Mouse (Mus musculus) midbrain, embryonic 14.5 days (tissue): ENCODE data around the gene Gse1. TPM values are rescaled to one million over a fixed set of nuclear protein-coding genes. Genes with fewer than 3 reads are reported as not detected.

Source experiments
- ATAC-seq: fragments of 200-750 bp; cut with Nextera tagmentation; 2 replicates; pipeline ENCODE4 v1.8.0; 2017; ENCODE audit warnings: moderate number of reproducible peaks, moderate library complexity; ENCODE audit not compliant: low FRiP score, low TSS enrichment
- DNase-seq: peaks from one replicate; pipeline ENCODE4 v3.0.0-alpha.2; 2015
- H3K27ac ChIP-seq: fragments of 300-500 bp; sonication (generic); replicated peaks from 2 replicates; pipeline ENCODE4 v1.5.1; 2014; ENCODE audit warnings: mild to moderate bottlenecking, low read depth, low read length, moderate library complexity
- H3K27me3 ChIP-seq: fragments of 300-500 bp; sonication (generic); 2 replicates; pipeline ENCODE4 v1.6.1; 2014; ENCODE audit warnings: low read length, control low read depth, mixed read lengths; ENCODE audit not compliant: control insufficient read depth, insufficient read depth
- H3K36me3 ChIP-seq: fragments of 300-500 bp; sonication (generic); 2 replicates; pipeline ENCODE4 v1.6.1; 2014; ENCODE audit warnings: low read length, control low read depth; ENCODE audit not compliant: control insufficient read depth, insufficient read depth
- H3K4me1 ChIP-seq: fragments of 300-500 bp; sonication (generic); 2 replicates; pipeline ENCODE4 v1.6.1; 2014; ENCODE audit warnings: mild to moderate bottlenecking, antibody characterized with exemption, low read length, control low read depth; ENCODE audit not compliant: control insufficient read depth, insufficient read depth
- H3K4me2 ChIP-seq: fragments of 300-500 bp; sonication (generic); 2 replicates; pipeline ENCODE4 v1.6.1; 2014; ENCODE audit warnings: mild to moderate bottlenecking, low read length, moderate library complexity
- H3K4me3 ChIP-seq: fragments of 300-500 bp; sonication (generic); replicated peaks from 2 replicates; pipeline ENCODE4 v1.5.1; 2014; ENCODE audit warnings: low read depth, low read length
- H3K9ac ChIP-seq: fragments of 300-500 bp; sonication (generic); replicated peaks from 2 replicates; pipeline ENCODE4 v1.6.1; 2014; ENCODE audit warnings: mild to moderate bottlenecking, low read length, moderate library complexity
- H3K9me3 ChIP-seq: fragments of 300-500 bp; sonication (generic); 2 replicates; pipeline ENCODE4 v1.6.1; 2016; ENCODE audit warnings: low read length, control low read depth, mixed read lengths; ENCODE audit not compliant: control insufficient read depth
- WGBS: fragments of 180-500 bp; shearing (Covaris S2); extraction: QIAGEN DNeasy Blood & Tissue Kit; methylation state at CpG from one replicate; pipeline ENCODE4 v1.1.7; 2014; 5-methylcytosine and 5-hydroxymethylcytosine counted together
- polyA plus RNA-seq: library from polyadenylated mRNA; unstranded; fragments of >200 nt; fragmentation: Nextera tagmentation; extraction: Ambion mirVana; gene quantifications from 2 replicates; pipeline ENCODE4 v1.2.1, GENCODE M21; 2014

The Gse1 gene
- polyA plus RNA-seq, 1 experiment from 2014 or later: 28.6 TPM

DNA sequence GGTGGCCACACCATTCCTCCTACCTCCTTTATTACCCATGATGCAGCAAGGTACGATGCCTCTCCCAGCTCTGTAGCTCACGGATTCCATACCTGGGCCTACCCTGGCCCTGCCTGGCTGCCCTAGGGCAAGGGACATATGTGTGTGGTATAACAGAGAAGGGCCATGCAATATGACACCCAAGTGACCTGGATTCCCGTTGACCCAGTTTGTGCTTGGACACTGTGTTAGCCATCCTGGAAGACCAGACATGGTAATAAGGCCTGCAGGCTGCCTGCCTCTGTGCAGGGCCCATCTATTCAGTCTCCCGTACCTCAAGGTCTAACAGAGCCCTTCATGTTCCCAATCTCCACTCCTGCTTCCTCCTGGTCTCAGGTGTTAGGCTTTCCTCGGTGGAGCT, 200.2 kb downstream of the Gse1 start:
- Histone ChIP-seq H3K4me2 (no peak overlapping the region), H3K4me3 (no peak overlapping the region), H3K4me1 (peaks cover 47% of the 10 kb centered on the region), H3K9me3 (no peaks in the 10 kb centered on the region), H3K36me3 (no peaks in the 10 kb centered on the region), H3K27ac (no peak overlapping the region), H3K27me3 (no peaks in the 10 kb centered on the region), H3K9ac (no peak overlapping the region)
- ATAC-seq (no peak), DNase-seq (no peak)
- 86% methylated on average over 5 of the region's 5 CpGs for WGBS

DNA sequence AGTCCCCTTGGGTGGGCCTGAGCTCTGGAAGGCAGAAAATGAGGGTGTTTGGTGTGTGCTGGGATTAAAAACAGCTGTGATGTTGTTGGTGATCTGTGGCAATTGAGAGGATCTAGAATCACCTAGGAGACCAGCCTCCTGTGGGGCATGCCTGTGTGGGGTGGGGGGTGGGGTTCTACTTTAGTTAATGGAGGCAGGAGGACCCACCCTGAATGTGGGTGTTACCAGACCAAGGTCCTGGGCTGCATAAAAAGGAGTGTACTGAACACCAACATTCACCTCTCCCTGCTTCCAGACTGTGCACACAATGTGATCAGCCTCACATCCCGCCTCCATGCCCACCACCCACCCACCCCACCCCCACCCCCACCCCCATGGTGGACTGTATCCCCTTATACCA, 200.9 kb downstream of the Gse1 start:
- H3K27ac ChIP-seq: no peak overlapping the region
- peaks cover 40% of the 10 kb centered on the region for H3K4me1 ChIP-seq
- no peak overlapping the region for H3K9ac ChIP-seq
- no peak overlapping the region for H3K4me2 ChIP-seq
- WGBS: 88% methylated on average over 1 of the region's 1 CpGs
- H3K9me3 ChIP-seq: no peaks in the 10 kb centered on the region
- DNase-seq (no peak), ATAC-seq (no peak)
- H3K36me3 ChIP-seq: no peaks in the 10 kb centered on the region
- no peak overlapping the region for H3K4me3 ChIP-seq
- H3K27me3 ChIP-seq: no peaks in the 10 kb centered on the region

DNA sequence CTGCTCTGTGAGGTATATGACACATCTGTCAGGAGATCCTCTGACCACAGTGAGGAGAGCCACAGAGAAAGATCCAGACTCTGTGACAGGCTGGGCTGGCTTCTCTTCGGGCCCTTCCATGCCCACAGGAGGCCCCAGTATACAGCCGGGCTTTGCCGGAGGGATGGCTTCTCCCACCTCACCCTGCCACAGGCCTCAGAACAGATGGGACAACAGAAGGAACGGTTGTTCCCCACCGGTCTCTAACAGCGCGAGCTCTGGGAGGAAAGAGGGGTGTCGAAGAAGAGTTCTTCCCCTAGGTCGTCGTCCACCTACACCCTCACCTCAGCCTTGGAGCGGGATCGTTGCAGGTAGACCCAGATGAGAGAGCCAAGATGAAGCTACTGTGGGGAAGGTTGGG, 202.8 kb downstream of the Gse1 start:
- no peaks in the 10 kb centered on the region for H3K36me3 ChIP-seq
- WGBS: 80% methylated on average over 12 of the region's 12 CpGs
- H3K9me3 ChIP-seq: no peaks in the 10 kb centered on the region
- no peak overlapping the region for H3K9ac ChIP-seq
- ATAC-seq: no peak
- H3K27ac ChIP-seq: no peak overlapping the region
- DNase-seq: no peak
- H3K4me3 ChIP-seq: no peak overlapping the region
- no peak overlapping the region for H3K4me2 ChIP-seq
- H3K27me3 ChIP-seq: no peaks in the 10 kb centered on the region
- peaks cover 21% of the 10 kb centered on the region for H3K4me1 ChIP-seq

DNA sequence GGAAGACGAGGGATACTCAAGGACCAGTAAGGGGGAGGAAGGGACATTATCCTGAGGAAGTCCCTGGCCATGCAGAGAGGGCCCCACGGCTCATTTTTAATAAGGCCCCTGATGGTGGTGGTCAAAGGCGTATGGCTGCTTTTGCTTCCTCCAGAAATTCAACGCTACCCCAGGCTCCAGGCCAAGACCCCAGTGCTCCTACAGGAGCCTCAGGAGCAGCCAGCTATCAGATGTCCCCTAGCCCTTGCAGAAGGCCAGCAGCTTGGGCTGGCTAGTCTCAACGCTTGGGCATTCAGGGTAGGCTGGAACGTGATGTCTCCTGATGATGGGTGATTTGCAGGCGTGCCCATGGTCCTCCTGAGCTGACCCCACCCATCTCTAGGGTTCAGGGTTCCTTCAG, 204.2 kb downstream of the Gse1 start:
- peaks cover 4% of the 10 kb centered on the region; the same call in 1 of the 2 replicates for H3K27me3 ChIP-seq
- 75% methylated on average over 7 of the region's 7 CpGs for WGBS
- no peak overlapping the region for H3K4me3 ChIP-seq
- ATAC-seq (no peak), DNase-seq (no peak)
- H3K4me1 ChIP-seq: peaks cover 9% of the 10 kb centered on the region
- no peak overlapping the region for H3K27ac ChIP-seq
- H3K4me2 ChIP-seq: no peak overlapping the region
- no peak overlapping the region for H3K9ac ChIP-seq
- no peaks in the 10 kb centered on the region for H3K9me3 ChIP-seq
- no peaks in the 10 kb centered on the region for H3K36me3 ChIP-seq

DNA sequence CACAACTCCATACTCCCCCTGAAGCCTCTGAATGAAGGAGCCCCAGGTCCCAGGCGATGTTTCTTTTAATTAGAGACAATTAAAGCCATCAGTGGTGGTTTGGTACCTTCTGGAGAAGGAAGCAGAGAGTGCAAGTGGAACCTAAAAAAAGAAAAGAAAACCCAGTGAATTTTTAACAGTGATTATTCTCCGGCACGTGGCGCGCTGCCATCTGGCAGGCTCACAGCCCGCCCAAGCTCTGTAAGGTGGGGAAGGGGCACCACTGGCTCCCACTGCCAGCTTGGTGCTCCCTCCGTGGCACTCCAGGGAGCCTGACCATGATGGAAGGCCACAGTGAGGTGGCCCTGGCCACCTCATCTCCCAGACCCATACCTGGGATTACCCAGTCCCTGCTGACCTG, 204.9 kb downstream of the Gse1 start:
- Histone ChIP-seq H3K4me2 (no peak overlapping the region), H3K4me1 (peaks cover 12% of the 10 kb centered on the region), H3K9me3 (no peaks in the 10 kb centered on the region), H3K27me3 (peaks cover 4% of the 10 kb centered on the region; the same call in 1 of the 2 replicates), H3K4me3 (no peak overlapping the region), H3K36me3 (no peaks in the 10 kb centered on the region), H3K9ac (no peak overlapping the region), H3K27ac (0 out of 2 replicates have a peak overlapping the region, but pooled peaks have one; percentile 5)
- 72% methylated on average over 7 of the region's 7 CpGs for WGBS
- no peak for ATAC-seq
- DNase-seq: no peak

DNA sequence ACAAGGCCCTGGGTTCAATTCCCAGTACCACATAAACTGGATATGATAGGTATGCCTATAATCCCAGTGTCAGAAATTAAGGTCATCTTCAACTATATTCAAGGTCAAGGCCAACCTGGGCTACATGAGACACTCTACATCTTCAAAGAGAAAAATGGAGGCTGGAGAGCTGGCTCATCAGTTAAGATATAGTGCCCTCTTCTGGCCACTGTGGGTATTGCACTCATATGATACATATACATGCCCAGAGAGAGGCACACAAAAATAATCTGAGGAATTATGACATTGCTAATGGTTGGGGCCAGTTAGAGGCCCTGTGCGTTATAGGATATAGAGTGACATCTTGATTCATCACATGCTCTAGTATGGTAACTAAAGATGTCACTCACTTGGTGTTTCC, 205.5 kb downstream of the Gse1 start:
- Histone ChIP-seq H3K9ac (no peak overlapping the region), H3K36me3 (no peaks in the 10 kb centered on the region), H3K27ac (no peak overlapping the region), H3K9me3 (no peaks in the 10 kb centered on the region), H3K4me1 (peaks cover 14% of the 10 kb centered on the region), H3K4me3 (no peak overlapping the region), H3K27me3 (peaks cover 4% of the 10 kb centered on the region; the same call in 1 of the 2 replicates), H3K4me2 (no peak overlapping the region)
- WGBS: 100% methylated on average over 1 of the region's 1 CpGs
- DNase-seq (no peak), ATAC-seq (no peak)

DNA sequence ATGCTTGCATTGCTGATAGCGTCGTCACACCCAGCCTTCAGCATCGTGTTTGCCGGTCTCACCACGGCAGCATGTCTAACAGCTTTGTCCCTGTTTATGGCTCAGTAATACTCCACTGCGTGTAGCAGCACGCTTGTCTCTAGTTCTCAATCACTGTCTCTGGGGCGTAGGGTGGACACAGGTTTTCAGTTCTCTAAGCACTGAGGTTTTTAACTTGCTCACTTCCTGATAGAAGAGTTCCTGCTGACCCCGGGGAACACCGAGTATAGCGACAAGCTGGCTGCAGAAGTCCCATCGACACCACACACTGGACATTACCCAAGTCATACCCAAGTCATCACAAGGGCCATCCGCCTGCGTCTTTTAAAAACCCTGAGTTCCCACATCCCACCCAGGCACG, 207.5 kb downstream of the Gse1 start:
- DNase-seq: no peak
- H3K27me3 ChIP-seq: peaks cover 4% of the 10 kb centered on the region; the same call in 1 of the 2 replicates
- H3K9me3 ChIP-seq: no peaks in the 10 kb centered on the region
- peaks cover 34% of the 10 kb centered on the region for H3K4me1 ChIP-seq
- H3K4me3 ChIP-seq: no peak overlapping the region
- no peak overlapping the region for H3K4me2 ChIP-seq
- no peak overlapping the region for H3K27ac ChIP-seq
- H3K9ac ChIP-seq: no peak overlapping the region
- ATAC-seq: no peak
- 94% methylated on average over 15 of the region's 15 CpGs for WGBS
- no peaks in the 10 kb centered on the region for H3K36me3 ChIP-seq

DNA sequence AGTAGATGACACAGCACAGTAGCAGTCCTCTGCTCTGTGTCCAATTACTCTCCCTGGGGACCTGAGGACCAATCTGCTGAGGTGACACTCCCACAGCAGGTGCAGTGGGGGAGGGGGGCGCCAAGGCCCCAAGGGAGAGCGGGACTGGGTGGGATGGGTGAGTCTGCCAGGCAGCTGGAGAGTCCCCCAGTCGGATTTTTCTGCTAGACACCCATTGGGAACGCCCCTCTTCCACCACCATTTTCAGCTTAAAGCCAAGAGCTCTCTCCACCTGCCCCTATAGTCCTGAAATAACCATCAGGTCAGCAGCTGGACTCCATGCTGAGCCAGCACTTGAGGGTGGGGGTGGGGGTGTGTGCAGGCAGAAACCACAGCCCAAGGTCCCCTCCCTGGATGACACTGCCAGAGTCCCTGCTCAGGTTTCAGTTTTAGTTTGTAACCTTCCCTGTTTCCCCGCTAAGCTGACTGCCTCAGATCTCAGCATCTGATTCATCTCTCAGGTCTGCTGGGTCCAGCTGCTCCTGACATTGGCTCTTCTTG, 208.3 kb downstream of the Gse1 start:
- Histone ChIP-seq H3K9me3 (no peaks in the 10 kb centered on the region), H3K4me2 (no peak overlapping the region), H3K9ac (no peak overlapping the region), H3K4me1 (peaks cover 42% of the 10 kb centered on the region), H3K4me3 (no peak overlapping the region), H3K27ac (0 out of 2 replicates have a peak overlapping the region, but pooled peaks have one; percentile 20), H3K27me3 (peaks cover 4% of the 10 kb centered on the region; the same call in 1 of the 2 replicates), H3K36me3 (no peaks in the 10 kb centered on the region)
- DNase-seq: no peak
- ATAC-seq: no peak
- WGBS: 56% methylated on average over 5 of the region's 5 CpGs

DNA sequence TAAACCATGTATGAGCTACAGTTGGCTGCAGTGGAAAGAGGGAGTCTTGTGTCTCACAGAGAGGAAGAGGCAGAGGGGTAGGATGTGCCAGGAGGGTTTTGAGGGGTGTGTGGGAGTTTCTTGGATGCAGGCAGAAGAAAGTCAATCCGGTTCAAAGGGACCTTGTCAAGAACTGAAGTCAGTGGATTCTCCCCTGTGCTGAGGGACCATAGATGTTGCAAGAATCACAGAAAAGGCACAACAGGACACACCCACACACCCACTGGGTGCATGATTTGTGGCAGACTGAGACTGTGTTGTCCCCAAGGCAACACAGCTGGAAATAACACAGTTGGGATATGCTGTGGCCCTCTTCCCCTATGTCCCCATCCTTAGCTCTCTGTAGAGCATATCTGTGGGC, 209.0 kb downstream of the Gse1 start:
- Histone ChIP-seq H3K4me2 (no peak overlapping the region), H3K36me3 (no peaks in the 10 kb centered on the region), H3K9ac (no peak overlapping the region), H3K27me3 (peaks cover 4% of the 10 kb centered on the region; the same call in 1 of the 2 replicates), H3K9me3 (no peaks in the 10 kb centered on the region), H3K4me3 (no peak overlapping the region), H3K4me1 (peaks cover 49% of the 10 kb centered on the region), H3K27ac (peak overlapping the region; percentile 55; the same call in 1 of the 2 replicates)
- DNase-seq: no peak
- WGBS: 81% methylated on average over 1 of the region's 1 CpGs
- no peak for ATAC-seq
